Comparison of ENCODE assay signal across 8 mouse cellular contexts in the genomic region with DNA sequence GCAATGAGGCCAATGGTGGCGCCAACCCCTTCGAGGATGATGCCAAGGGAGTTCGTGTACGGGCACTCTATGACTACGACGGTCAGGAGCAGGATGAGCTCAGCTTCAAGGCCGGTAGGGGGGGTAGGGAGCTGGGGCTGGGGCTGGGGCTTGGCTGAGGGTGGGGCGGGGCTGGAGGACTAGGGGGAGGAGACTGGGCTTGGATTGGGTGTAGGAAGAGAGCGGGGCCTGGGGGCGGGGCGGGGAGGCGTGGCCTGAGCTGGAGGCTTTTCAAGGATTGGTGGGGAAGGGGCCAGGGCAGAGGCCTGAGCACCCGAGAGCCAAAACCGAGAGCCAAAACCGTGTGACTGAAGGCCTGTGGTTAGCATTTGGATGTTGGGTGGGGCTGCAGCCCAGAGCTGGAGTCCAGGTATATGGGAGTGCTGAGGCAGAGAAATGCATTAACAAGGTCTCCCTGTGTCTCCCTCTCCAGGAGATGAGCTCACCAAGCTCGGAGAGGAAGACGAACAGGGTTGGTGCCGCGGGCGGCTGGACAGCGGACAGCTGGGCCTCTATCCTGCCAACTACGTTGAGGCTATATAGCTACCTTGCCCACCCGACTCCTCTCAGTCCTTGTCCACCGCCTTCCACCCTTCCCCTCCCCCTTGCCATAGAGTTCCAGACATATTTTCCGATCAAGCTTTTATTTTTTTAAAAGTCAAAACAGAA. TPM values are rescaled to one million over a fixed set of nuclear protein-coding genes. Genes with fewer than 3 reads are reported as not detected.
DNase-seq lines count a peak whose midpoint lies in the region; ATAC-seq and TF ChIP-seq lines count a peak whose summit lies in the region.

No protein-coding gene starts in this region.

- H3K4me1 ChIP-seq in hindbrain, postnatal 0 days (ENCODE audit: insufficient read depth, low read length): peaks cover 4% of the 10 kb centered on the region; the same call in 1 of the 2 replicates
- H3K4me1 ChIP-seq in liver, embryonic 13.5 days (replicated peaks): peaks cover 4% of the 10 kb centered on the region
- H3K4me1 ChIP-seq in neural tube, embryonic 13.5 days (replicated peaks): peaks cover 11% of the 10 kb centered on the region

- no peaks in the 10 kb centered on the region for H3K36me3 ChIP-seq in hindbrain, postnatal 0 days (ENCODE audit: insufficient read depth, low read length)
- H3K36me3 ChIP-seq in liver, embryonic 13.5 days: no peaks in the 10 kb centered on the region
- peaks cover 6% of the 10 kb centered on the region; the same call in 1 of the 2 replicates for H3K36me3 ChIP-seq in neural tube, embryonic 13.5 days

- H3K4me3 ChIP-seq in gastrocnemius, adult 2 months: peak overlapping the region; percentile 58
- 0 out of 2 replicates have a peak overlapping the region, but pooled peaks have one; percentile 8 for H3K4me3 ChIP-seq in hindbrain, postnatal 0 days (ENCODE audit: low read length)
- H3K4me3 ChIP-seq in liver, embryonic 13.5 days (replicated peaks): peak overlapping the region; percentile 32
- peak overlapping the region; percentile 24 for H3K4me3 ChIP-seq in neural tube, embryonic 13.5 days

- no peaks in the 10 kb centered on the region for H3K9me3 ChIP-seq in hindbrain, postnatal 0 days (ENCODE audit: low read length)
- H3K9me3 ChIP-seq in liver, embryonic 13.5 days (replicated peaks): no peaks in the 10 kb centered on the region
- no peaks in the 10 kb centered on the region for H3K9me3 ChIP-seq in neural tube, embryonic 13.5 days

- intact Hi-C loops in gastrocnemius, adult 2 months (cut with DNase I): loop anchor here (5.0 kb wide), 1 partner anchor 54 kb away; no protein-coding TSS in a partner anchor

- ATAC-seq in hindbrain, postnatal 0 days: peak; percentile 88
- ATAC-seq in liver, embryonic 13.5 days (ENCODE audit: low read depth): peak; percentile 84
- ATAC-seq in neural tube, embryonic 13.5 days (ENCODE audit: low read depth): peak; percentile 84

- no peak overlapping the region for H3K9ac ChIP-seq in hindbrain, postnatal 0 days (replicated peaks; ENCODE audit: low read length)
- H3K9ac ChIP-seq in liver, embryonic 13.5 days: no peak overlapping the region
- H3K9ac ChIP-seq in neural tube, embryonic 13.5 days: no peak overlapping the region

- WGBS in hindbrain, postnatal 0 days: 7% methylated on average over 25 of the region's 25 CpGs
- WGBS in liver, embryonic 13.5 days (ENCODE audit: insufficient replicate concordance): 2% methylated on average over 25 of the region's 25 CpGs
- 2% methylated on average over 24 of the region's 25 CpGs for WGBS in neural tube, embryonic 13.5 days

- peak overlapping the region; percentile 37 for H3K4me2 ChIP-seq in hindbrain, postnatal 0 days (ENCODE audit: low read depth, low read length)
- peak overlapping the region; percentile 53 for H3K4me2 ChIP-seq in liver, embryonic 13.5 days
- peak overlapping the region; percentile 50 for H3K4me2 ChIP-seq in neural tube, embryonic 13.5 days

- DNase-seq in cerebellum, postnatal 14 days: peak; percentile 72 to 89
- no peak for DNase-seq in cerebellum, adult 9-11 months
- peak; percentile 87 for DNase-seq in brain, adult 2 months (ENCODE audit: low read depth, low spot score)
- DNase-seq in gastrocnemius, adult 2 months: peak; percentile 82
- DNase-seq in hindbrain, postnatal 0 days (ENCODE audit: low spot score): peak; percentile 86
- DNase-seq in liver, embryonic 13.5 days: peak; percentile 48
- DNase-seq in urinary bladder, postnatal 4 days (ENCODE audit: low spot score in 2 of 2): peak; percentile 74 to 85

- TF ChIP-seq CTCF in gastrocnemius, adult 2 months (IDR thresholded peaks at IDR 0.05): peak; percentile 2; the same call in 1 of the 2 replicates
- TF ChIP-seq CTCF in hindbrain, postnatal 0 days (IDR thresholded peaks at IDR 0.05; ENCODE audit: low read depth): no peak; the same call in 1 of the 2 replicates

- no peaks in the 10 kb centered on the region for H3K27me3 ChIP-seq in hindbrain, postnatal 0 days (ENCODE audit: insufficient read depth, low read length)
- peaks cover 25% of the 10 kb centered on the region for H3K27me3 ChIP-seq in liver, embryonic 13.5 days
- H3K27me3 ChIP-seq in neural tube, embryonic 13.5 days: peaks cover 33% of the 10 kb centered on the region

- no peak overlapping the region for H3K27ac ChIP-seq in gastrocnemius, adult 2 months
- peak overlapping the region; percentile 37; the same call in 1 of the 2 replicates for H3K27ac ChIP-seq in hindbrain, postnatal 0 days
- no peak overlapping the region for H3K27ac ChIP-seq in liver, embryonic 13.5 days
- H3K27ac ChIP-seq in neural tube, embryonic 13.5 days (replicated peaks): peak overlapping the region; percentile 28; the same call in 1 of the 2 replicates

RNA-seq across cellular contexts. Expression of a gene that starts 20.6 kb away (rescaled TPM):
- total RNA-seq in gastrocnemius, adult 2 months (2021): not detected
- 2.1 TPM in 2 replicates for total RNA-seq in hindbrain, postnatal 0 days (2014; rRNA removed)
- 1.7 and 1.8 TPM in 2 replicates for polyA plus RNA-seq in hindbrain, postnatal 0 days (2015; fragmentation: Nextera tagmentation; extraction: Ambion mirVana)
- not detected in 2 replicates for polyA plus RNA-seq in liver, embryonic 13.5 days (2015; fragmentation: Nextera tagmentation; extraction: Ambion mirVana)
- polyA plus RNA-seq in neural tube, embryonic 13.5 days (2015; fragmentation: Nextera tagmentation; extraction: Ambion mirVana): 0.56 and 0.68 TPM in 2 replicates

RNA-seq across cellular contexts. Expression of a gene that starts 52.8 kb away (rescaled TPM):
- total RNA-seq in gastrocnemius, adult 2 months (2021): under 1 TPM in 1 of 2 experiments, not detected in 1; 0.18 TPM
- 38.3 and 62.9 TPM in 2 replicates for total RNA-seq in hindbrain, postnatal 0 days (2014; rRNA removed)
- polyA plus RNA-seq in hindbrain, postnatal 0 days (2015; fragmentation: Nextera tagmentation; extraction: Ambion mirVana): 80.0 and 85.1 TPM in 2 replicates
- 0.20 and 0.32 TPM in 2 replicates for polyA plus RNA-seq in liver, embryonic 13.5 days (2015; fragmentation: Nextera tagmentation; extraction: Ambion mirVana)
- polyA plus RNA-seq in neural tube, embryonic 13.5 days (2015; fragmentation: Nextera tagmentation; extraction: Ambion mirVana): 29.6 and 32.1 TPM in 2 replicates

Comparison
In these comparisons a context has a peak if more than half of its experiments do, and no peak if none do; other contexts are left out.
1. H3K27ac ChIP-seq: peak in hindbrain, postnatal 0 days (single experiment) and neural tube, embryonic 13.5 days (single experiment); none in gastrocnemius, adult 2 months (single experiment) and liver, embryonic 13.5 days (single experiment).
2. H3K4me3 ChIP-seq: peak in every context shown above with its lines; median percentile 58 in gastrocnemius, adult 2 months; 32 in liver, embryonic 13.5 days; 24 in neural tube, embryonic 13.5 days; 8 in hindbrain, postnatal 0 days.
3. RNA of a gene that starts 52.8 kb away (polyA plus RNA-seq): 80.0 to 85.1 TPM in hindbrain, postnatal 0 days and 29.6 to 32.1 TPM in neural tube, embryonic 13.5 days; 0.20 to 0.32 TPM in liver, embryonic 13.5 days; every median in the first group is over 10 times any median in the second.
4. Peak in every context shown above with its lines, with median percentiles within 50 percentile points of each other: ATAC-seq and H3K4me2 ChIP-seq.